Mouse (Mus musculus) midbrain, postnatal 0 days (tissue): ENCODE measurements at regions not wholly inside any gene's neighbourhood (a gene's known extent, or its start where the extent isn't known, plus 50 kb on each side); places are given as distances from the start of the nearest gene placed in this dataset.

ENCODE experiments used
- ATAC-seq: fragments of 200-750 bp; cut with Nextera tagmentation; 2 replicates; pipeline ENCODE4 v1.8.0; 2017; ENCODE audit warnings: moderate number of reproducible peaks, mild to moderate bottlenecking, moderate TSS enrichment, moderate library complexity; ENCODE audit not compliant: low FRiP score
- DNase-seq: peaks from one replicate; pipeline ENCODE4 v3.0.0-alpha.2; 2015; ENCODE audit warnings: low spot score
- H3K27ac ChIP-seq: fragments of 300-500 bp; sonication (generic); 2 replicates; pipeline ENCODE4 v1.5.1; 2014; ENCODE audit warnings: low read depth, mild to moderate bottlenecking, low read length, mixed read lengths
- H3K27me3 ChIP-seq: fragments of 300-500 bp; sonication (generic); 2 replicates; pipeline ENCODE4 v1.6.1; 2014; ENCODE audit warnings: low read length, control low read depth, mixed read lengths; ENCODE audit not compliant: insufficient read depth
- H3K36me3 ChIP-seq: fragments of 300-500 bp; sonication (generic); 2 replicates; pipeline ENCODE4 v1.6.1; 2014; ENCODE audit warnings: low read length, control low read depth, mixed read lengths; ENCODE audit not compliant: insufficient read depth
- H3K4me1 ChIP-seq: fragments of 300-500 bp; sonication (generic); 2 replicates; pipeline ENCODE4 v1.6.1; 2014; ENCODE audit warnings: mild to moderate bottlenecking, control low read depth, antibody characterized with exemption, low read length, mixed read lengths; ENCODE audit not compliant: insufficient read depth
- H3K4me2 ChIP-seq: fragments of 300-500 bp; sonication (generic); 2 replicates; pipeline ENCODE4 v1.6.1; 2014; ENCODE audit warnings: low read depth, mild to moderate bottlenecking, low read length, mixed read lengths; ENCODE audit not compliant: poor library complexity, severe bottlenecking
- H3K4me3 ChIP-seq: fragments of 300-500 bp; sonication (generic); 2 replicates; pipeline ENCODE4 v1.5.1; 2014; ENCODE audit warnings: low read depth, mild to moderate bottlenecking, low read length, moderate library complexity
- H3K9ac ChIP-seq: fragments of 300-500 bp; sonication (generic); replicated peaks from 2 replicates; pipeline ENCODE4 v1.6.1; 2014; ENCODE audit warnings: mild to moderate bottlenecking, low read length, moderate library complexity, mixed read lengths; ENCODE audit not compliant: poor library complexity, severe bottlenecking
- H3K9me3 ChIP-seq: fragments of 300-500 bp; sonication (generic); 2 replicates; pipeline ENCODE4 v1.6.1; 2016; ENCODE audit warnings: low read length, control low read depth
- CTCF ChIP-seq: IDR thresholded peaks from 2 replicates; pipeline ENCODE4 v1.5.1; 2016; ENCODE audit warnings: antibody characterized with exemption, mild to moderate bottlenecking
- WGBS: fragments of 180-500 bp; shearing (Covaris S2); extraction: QIAGEN DNeasy Blood & Tissue Kit; methylation state at CpG from one replicate; pipeline ENCODE4 v1.1.7; 2014; 5-methylcytosine and 5-hydroxymethylcytosine counted together

GRCm38 (mm10) chr13:70057920-70058319 lies 255.7 kb downstream of the Med10 start:
- TF ChIP-seq CTCF, result no peak
- H3K9me3 ChIP-seq, result no peaks in the 10 kb centered on the region
- no peaks in the 10 kb centered on the region for H3K27me3 ChIP-seq
- H3K4me3 ChIP-seq, result no peak overlapping the region
- H3K4me2 ChIP-seq, result no peak overlapping the region
- 37% methylated on average over 9 of the region's 9 CpGs for WGBS
- H3K4me1 ChIP-seq, result peaks cover 3% of the 10 kb centered on the region; the same call in 1 of the 2 replicates
- no peak overlapping the region for H3K9ac ChIP-seq
- no peak for DNase-seq
- H3K27ac ChIP-seq, result no peak overlapping the region
- no peaks in the 10 kb centered on the region for H3K36me3 ChIP-seq
- ATAC-seq, result no peak

GRCm38 (mm10) chr13:70061363-70061945 lies 259.3 kb downstream of the Med10 start:
- TF ChIP-seq CTCF, result no peak
- H3K9me3 ChIP-seq, result no peaks in the 10 kb centered on the region
- no peak overlapping the region for H3K9ac ChIP-seq
- H3K27me3 ChIP-seq, result no peaks in the 10 kb centered on the region
- peaks cover 3% of the 10 kb centered on the region; the same call in 1 of the 2 replicates for H3K4me1 ChIP-seq
- no peak overlapping the region for H3K4me2 ChIP-seq
- H3K4me3 ChIP-seq, result no peak overlapping the region
- DNase-seq (peak; percentile 33), ATAC-seq (peak; percentile 27; the same call in 1 of the 2 replicates)
- no peaks in the 10 kb centered on the region for H3K36me3 ChIP-seq
- H3K27ac ChIP-seq, result no peak overlapping the region
- 63% methylated on average over 13 of the region's 13 CpGs for WGBS

- H3K9ac ChIP-seq, result no peak overlapping the region
- H3K4me2 ChIP-seq, result no peak overlapping the region
- no peak for TF ChIP-seq CTCF
- H3K27ac ChIP-seq, result no peak overlapping the region
- no peaks in the 10 kb centered on the region for H3K4me1 ChIP-seq
- H3K27me3 ChIP-seq, result no peaks in the 10 kb centered on the region
- DNase-seq (no peak), ATAC-seq (no peak)
- no peak overlapping the region for H3K4me3 ChIP-seq
- no peaks in the 10 kb centered on the region for H3K36me3 ChIP-seq
- no peaks in the 10 kb centered on the region for H3K9me3 ChIP-seq
- 95% methylated on average over 6 of the region's 6 CpGs for WGBS
These were observed 271.5 kb downstream of the Med10 start for GRCm38 (mm10) chr13:70073655-70074054.

DNA sequence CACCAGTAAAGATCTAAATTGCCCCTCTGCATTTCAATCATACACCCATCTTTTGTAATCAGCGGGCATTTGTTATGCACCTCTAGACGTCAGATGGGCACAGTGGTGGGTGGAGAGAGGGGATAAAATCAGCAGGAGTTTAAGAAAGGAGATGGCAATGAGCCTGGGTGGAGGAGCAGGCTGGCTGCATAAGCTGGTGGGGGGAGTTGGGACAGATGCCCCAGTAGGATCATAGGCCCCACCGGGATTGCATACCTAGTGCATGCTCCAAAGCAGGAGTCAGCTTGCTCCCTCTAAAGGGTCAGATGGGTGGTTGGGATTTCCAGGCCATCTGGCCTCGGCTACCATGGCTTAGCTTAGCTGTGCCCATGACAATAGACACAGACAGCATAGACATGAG lies 273.2 kb downstream of the Med10 start:
- Histone ChIP-seq H3K27ac (no peak overlapping the region), H3K4me3 (no peak overlapping the region), H3K9ac (no peak overlapping the region), H3K4me1 (no peaks in the 10 kb centered on the region), H3K4me2 (no peak overlapping the region), H3K9me3 (no peaks in the 10 kb centered on the region), H3K27me3 (no peaks in the 10 kb centered on the region), H3K36me3 (no peaks in the 10 kb centered on the region)
- ATAC-seq (no peak), DNase-seq (peak; percentile 31)
- 67% methylated on average over 4 of the region's 4 CpGs for WGBS
- TF ChIP-seq CTCF, result no peak

DNA sequence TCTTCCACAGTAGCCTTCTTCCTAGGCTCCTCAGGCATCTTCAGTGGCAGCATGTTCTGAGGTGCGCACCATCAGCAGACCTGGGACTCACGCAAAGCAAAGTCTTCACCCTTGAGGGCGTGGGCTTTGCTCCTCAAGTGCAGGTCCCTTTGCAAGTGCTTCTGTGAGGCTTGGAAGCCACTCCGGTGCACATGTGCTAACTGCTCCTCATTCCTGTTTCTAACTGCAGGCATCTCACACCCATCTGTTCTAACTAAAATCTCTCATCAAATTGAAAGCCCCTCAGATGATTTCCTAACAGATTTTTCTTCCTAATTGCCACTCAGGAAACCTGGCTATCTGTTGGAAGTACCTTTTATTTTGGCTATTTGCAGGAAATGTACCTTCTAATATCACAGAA lies 278.9 kb downstream of the Med10 start:
- no peak for TF ChIP-seq CTCF
- Histone ChIP-seq H3K4me1 (no peaks in the 10 kb centered on the region), H3K36me3 (no peaks in the 10 kb centered on the region), H3K27me3 (no peaks in the 10 kb centered on the region), H3K27ac (no peak overlapping the region), H3K4me3 (no peak overlapping the region), H3K4me2 (no peak overlapping the region), H3K9me3 (no peaks in the 10 kb centered on the region), H3K9ac (no peak overlapping the region)
- 78% methylated on average over 4 of the region's 4 CpGs for WGBS
- ATAC-seq (no peak), DNase-seq (no peak)

DNA sequence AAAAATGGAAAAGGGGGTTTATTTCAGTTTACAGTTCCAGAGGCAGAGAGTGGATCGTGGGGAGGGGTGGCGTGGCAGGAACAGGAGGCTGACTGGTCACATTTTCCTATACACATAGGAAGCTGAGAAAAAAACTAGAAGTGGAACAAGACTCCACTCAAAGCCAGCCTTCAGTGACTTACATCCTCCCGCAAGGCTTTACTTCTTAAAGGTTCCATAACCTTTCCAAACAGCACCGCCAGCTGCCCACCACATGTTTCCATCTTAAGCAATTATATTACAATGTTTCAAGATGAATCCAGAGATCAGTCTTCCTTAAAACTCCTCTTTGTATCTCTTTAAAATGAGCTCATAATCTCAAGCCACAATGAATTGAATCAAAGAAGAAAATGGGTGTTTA lies 290.7 kb downstream of the Med10 start:
- no peak for TF ChIP-seq CTCF
- ATAC-seq, result no peak
- H3K4me3 ChIP-seq, result no peak overlapping the region
- DNase-seq, result no peak
- H3K4me2 ChIP-seq, result no peak overlapping the region
- H3K27me3 ChIP-seq, result no peaks in the 10 kb centered on the region
- H3K27ac ChIP-seq, result no peak overlapping the region
- 80% methylated on average over 4 of the region's 4 CpGs for WGBS
- no peaks in the 10 kb centered on the region for H3K4me1 ChIP-seq
- no peaks in the 10 kb centered on the region for H3K36me3 ChIP-seq
- H3K9me3 ChIP-seq, result no peaks in the 10 kb centered on the region
- H3K9ac ChIP-seq, result no peak overlapping the region
